Mouse (Mus musculus) MEL (cell line): ENCODE results near the gene Klhl36. TPM values are rescaled to one million over a fixed set of nuclear protein-coding genes. Genes with fewer than 3 reads are reported as not detected.

Source experiments
- DNase-seq: peaks from one replicate; pipeline ENCODE4 v3.0.0; 2011; ENCODE audit warnings: low read depth, low spot score
- H3K27ac ChIP-seq: 2 replicates; pipeline ENCODE4 v1.5.1; 2012; ENCODE audit warnings: low read depth, mild to moderate bottlenecking, control low read depth, low read length, moderate library complexity; ENCODE audit not compliant: control insufficient read depth
- H3K27me3 ChIP-seq, 2 experiments: fragments of 150-350 bp in 1 of 2; sonication (generic) in 1 of 2; 2 replicates each; pipeline ENCODE4 v1.6.1; 2012; ENCODE audit warnings: low read length in 2 of 2, mild to moderate bottlenecking in 2 of 2, improper control_type of control experiment in 1 of 2, moderate library complexity in 1 of 2; ENCODE audit not compliant: insufficient read depth in 2 of 2, control insufficient read depth in 1 of 2
- H3K36me3 ChIP-seq, 2 experiments: 2 replicates each; pipeline ENCODE4 v1.6.1; 2012 to 2014; ENCODE audit warnings: low read length in 2 of 2, improper control_type of control experiment in 1 of 2, inconsistent platforms in 1 of 2, mild to moderate bottlenecking in 1 of 2; ENCODE audit not compliant: insufficient read depth in 2 of 2, control insufficient read depth in 1 of 2
- H3K4me1 ChIP-seq, 2 experiments: fragments of 150-350 bp in 1 of 2; sonication (generic) in 1 of 2; 2 replicates each; pipeline ENCODE4 v1.6.1; 2012; ENCODE audit warnings: low read length in 2 of 2, improper control_type of control experiment in 1 of 2, mild to moderate bottlenecking in 1 of 2; ENCODE audit not compliant: insufficient read depth in 2 of 2, control insufficient read depth in 1 of 2
- H3K4me3 ChIP-seq, 2 experiments: fragments of 150-350 bp in 1 of 2; sonication (generic) in 1 of 2; 2 replicates each; pipeline ENCODE4 v1.5.1; 2012; ENCODE audit warnings: low read depth in 2 of 2, low read length in 2 of 2, mild to moderate bottlenecking in 2 of 2, moderate library complexity in 2 of 2, control low read depth in 1 of 2, improper control_type of control experiment in 1 of 2; ENCODE audit not compliant: control insufficient read depth in 1 of 2, insufficient read depth in 1 of 2
- H3K79me2 ChIP-seq: 2 replicates; pipeline ENCODE4 v1.6.1; 2012; ENCODE audit warnings: mild to moderate bottlenecking, low read length, moderate library complexity; ENCODE audit not compliant: control insufficient read depth, poor library complexity, insufficient read depth
- H3K9ac ChIP-seq: 2 replicates; pipeline ENCODE4 v1.6.1; 2012; ENCODE audit warnings: low read depth, mild to moderate bottlenecking, control low read depth, low read length, moderate library complexity; ENCODE audit not compliant: control insufficient read depth, poor library complexity, severe bottlenecking
- H3K9me3 ChIP-seq: fragments of 150-350 bp; sonication (generic); replicated peaks from 2 replicates; pipeline ENCODE4 v1.6.1; 2012; ENCODE audit warnings: mild to moderate bottlenecking, low read length, improper control_type of control experiment, moderate library complexity; ENCODE audit not compliant: insufficient read depth
- BHLHE40 ChIP-seq: IDR thresholded peaks from 2 replicates; pipeline ENCODE4 v1.6.1; 2012; ENCODE audit warnings: low read depth, mild to moderate bottlenecking, inconsistent platforms, low read length, improper control_type of control experiment, borderline replicate concordance
- CHD2 ChIP-seq: IDR thresholded peaks from 2 replicates; pipeline ENCODE4 v1.6.1; 2011; ENCODE audit warnings: low read length, improper control_type of control experiment
- CTCF ChIP-seq, 3 experiments: IDR thresholded peaks in 2 of 3; conservative IDR thresholded peaks in 1 of 3; 2 replicates each; pipeline ENCODE4 v1.5.1; 2011 to 2012; ENCODE audit warnings: low read length in 3 of 3, low read depth in 2 of 3, mild to moderate bottlenecking in 2 of 3, improper control_type of control experiment in 1 of 3, inconsistent platforms in 1 of 3, mixed read lengths in 1 of 3, moderate library complexity in 1 of 3; ENCODE audit not compliant: control insufficient read depth in 1 of 3, insufficient read depth in 1 of 3, poor library complexity in 1 of 3, severe bottlenecking in 1 of 3
- E2F4 ChIP-seq: IDR thresholded peaks from 2 replicates; pipeline ENCODE4 v1.6.1; 2011; ENCODE audit warnings: low read depth, low read length, improper control_type of control experiment, borderline replicate concordance
- ELF1 ChIP-seq: IDR thresholded peaks from 2 replicates; pipeline ENCODE4 v1.6.1; 2014; ENCODE audit warnings: low read depth, mild to moderate bottlenecking, inconsistent platforms, low read length, improper control_type of control experiment, moderate library complexity
- EP300 ChIP-seq, 2 experiments: IDR thresholded peaks; 2 replicates each; pipeline ENCODE4 v1.6.1; 2011; ENCODE audit warnings: improper control_type of control experiment in 2 of 2, low read length in 2 of 2, low read depth in 1 of 2, mild to moderate bottlenecking in 1 of 2
- ETS1 ChIP-seq: IDR thresholded peaks from 2 replicates; pipeline ENCODE4 v1.6.1; 2012; ENCODE audit warnings: low read depth, mild to moderate bottlenecking, inconsistent platforms, low read length, improper control_type of control experiment, moderate library complexity
- MAFK ChIP-seq: IDR thresholded peaks from 2 replicates; pipeline ENCODE4 v1.6.1; 2011; ENCODE audit warnings: low read depth, mild to moderate bottlenecking, low read length, improper control_type of control experiment, borderline replicate concordance
- MEF2A ChIP-seq: IDR thresholded peaks from 2 replicates; pipeline ENCODE4 v1.6.1; 2014; ENCODE audit warnings: low read depth, mild to moderate bottlenecking, inconsistent platforms, low read length, improper control_type of control experiment; ENCODE audit not compliant: poor library complexity, insufficient replicate concordance, severe bottlenecking; ENCODE audit errors: extremely low read depth
- MYC ChIP-seq: IDR thresholded peaks from 2 replicates; pipeline ENCODE4 v1.6.1; 2011; ENCODE audit warnings: low read depth, mild to moderate bottlenecking, low read length, improper control_type of control experiment, moderate library complexity
- NELFE ChIP-seq: IDR thresholded peaks from 2 replicates; pipeline ENCODE4 v1.6.1; 2011; ENCODE audit warnings: low read depth, low read length, improper control_type of control experiment
- NRF1 ChIP-seq: IDR thresholded peaks from 2 replicates; pipeline ENCODE4 v1.6.1; 2014; ENCODE audit warnings: low read depth, mild to moderate bottlenecking, inconsistent platforms, low read length, improper control_type of control experiment, moderate library complexity; ENCODE audit not compliant: poor library complexity, insufficient read depth, severe bottlenecking
- POLR2AphosphoS2 ChIP-seq: IDR thresholded peaks from 2 replicates; pipeline ENCODE4 v1.6.1; 2011; ENCODE audit warnings: low read length, improper control_type of control experiment
- RAD21 ChIP-seq: IDR thresholded peaks from 2 replicates; pipeline ENCODE4 v1.6.1; 2011; ENCODE audit warnings: mild to moderate bottlenecking, low read depth, low read length, improper control_type of control experiment
- RCOR1 ChIP-seq: IDR thresholded peaks from 2 replicates; pipeline ENCODE4 v1.6.1; 2012; ENCODE audit warnings: low read depth, mild to moderate bottlenecking, inconsistent platforms, low read length, improper control_type of control experiment
- SIN3A ChIP-seq: IDR thresholded peaks from 2 replicates; pipeline ENCODE4 v1.6.1; 2012; ENCODE audit warnings: low read length, improper control_type of control experiment, inconsistent platforms
- SMC3 ChIP-seq: IDR thresholded peaks from 2 replicates; pipeline ENCODE4 v1.6.1; 2011; ENCODE audit warnings: low read depth, low read length, improper control_type of control experiment
- TAL1 ChIP-seq: IDR thresholded peaks from 2 replicates; pipeline ENCODE4 v1.6.1; 2012; ENCODE audit warnings: mild to moderate bottlenecking, inconsistent platforms, low read length, moderate library complexity, mixed read lengths
- TCF12 ChIP-seq: IDR thresholded peaks from 2 replicates; pipeline ENCODE4 v1.6.1; 2014; ENCODE audit warnings: low read depth, mild to moderate bottlenecking, inconsistent platforms, low read length, improper control_type of control experiment, moderate library complexity
- UBTF ChIP-seq: IDR thresholded peaks from 2 replicates; pipeline ENCODE4 v1.6.1; 2012; ENCODE audit warnings: low read depth, mild to moderate bottlenecking, inconsistent platforms, low read length, improper control_type of control experiment, moderate library complexity, borderline replicate concordance; ENCODE audit not compliant: insufficient read depth
- USF2 ChIP-seq, 2 experiments: IDR thresholded peaks; 2 replicates each; pipeline ENCODE4 v1.6.1; 2011 to 2012; ENCODE audit warnings: improper control_type of control experiment in 2 of 2, low read length in 2 of 2, borderline replicate concordance in 1 of 2, inconsistent platforms in 1 of 2, low read depth in 1 of 2, mild to moderate bottlenecking in 1 of 2; ENCODE audit not compliant: insufficient read depth in 1 of 2
- ZC3H11A ChIP-seq: IDR thresholded peaks from 2 replicates; pipeline ENCODE4 v1.6.1; 2012; ENCODE audit warnings: low read depth, mild to moderate bottlenecking, inconsistent platforms, low read length, improper control_type of control experiment
- ZKSCAN1 ChIP-seq: IDR thresholded peaks from 2 replicates; pipeline ENCODE4 v1.6.1; 2012; ENCODE audit warnings: low read depth, mild to moderate bottlenecking, inconsistent platforms, low read length, improper control_type of control experiment, moderate library complexity
- polyA plus RNA-seq, 2 experiments: library from polyadenylated mRNA; stranded (reverse) in 1 of 2; unstranded in 1 of 2; fragments of >175 nt in 1 of 2; fragments of >200 nt in 1 of 2; gene quantifications; 2 replicates each; pipeline versions ENCODE4 v1.2.1 to v1.2.4; 2012; ENCODE audit warnings: low replicate concordance in 2 of 2, low read depth in 1 of 2; ENCODE audit not compliant: insufficient read length in 2 of 2, insufficient read depth in 1 of 2, missing spikeins in 1 of 2
- total RNA-seq: library from RNA; depleted of rRNA; stranded (reverse); fragments of 300-350 nt; gene quantifications from 2 replicates; pipeline ENCODE4 v1.2.3, GENCODE M21; 2012

The Klhl36 gene
- total and polyA plus RNA-seq, 3 experiments, result 4.6 to 6.6 TPM; not detected in 1

DNA sequence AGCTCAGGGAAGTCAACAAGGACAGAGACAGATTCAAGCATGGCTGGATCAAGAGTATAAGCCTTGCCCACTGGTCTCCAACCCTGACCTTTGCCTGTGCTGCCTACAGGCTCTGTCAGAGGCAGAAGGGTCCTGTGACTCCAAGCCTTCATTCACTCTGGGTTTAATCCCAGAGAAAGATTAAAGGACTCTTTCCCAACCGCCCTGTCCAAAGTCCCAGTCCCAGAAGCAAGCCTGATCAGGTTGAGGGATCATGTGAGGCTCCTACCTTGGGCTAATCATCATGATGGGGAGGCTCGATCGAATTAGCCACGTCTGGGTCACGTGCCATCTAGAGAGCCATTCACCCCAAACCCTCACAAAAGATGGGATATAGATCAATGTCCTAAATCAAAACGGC is 27.4 kb upstream of the Klhl36 start:
- H3K27me3 ChIP-seq, result no peaks in the 10 kb centered on the region
- peaks cover 18 to 29% of the 10 kb centered on the region in 2 experiments for H3K4me1 ChIP-seq
- no peak overlapping the region for H3K4me3 ChIP-seq
- H3K36me3 ChIP-seq, result peaks cover 0 to 12% of the 10 kb centered on the region in 2 experiments; a peak in 2 of 4 replicates
- TF ChIP-seq USF2 (IDR thresholded peaks at IDR 0.05; ENCODE audit: borderline replicate concordance in 1 of 2, insufficient read depth in 1 of 2, low read depth in 1 of 2, low read length in 2 of 2) (no peak), CTCF (IDR thresholded peaks at IDR 0.05 in 2 of 3, conservative IDR thresholded peaks at IDR 0.05 in 1 of 3; ENCODE audit: control insufficient read depth in 1 of 3, insufficient read depth in 1 of 3, low read depth in 2 of 3, low read length in 3 of 3, poor library complexity in 1 of 3, severe bottlenecking in 1 of 3) (no peak), CHD2 (no peak), MAFK (no peak), E2F4 (no peak), TAL1 (no peak), MYC (no peak), NELFE (no peak), MEF2A (no peak), UBTF (no peak), POLR2AphosphoS2 (no peak)
- TF ChIP-seq, all 39 proteins: peak for 0
- Histone ChIP-seq H3K79me2 (no peaks in the 10 kb centered on the region), H3K9me3 (no peaks in the 10 kb centered on the region), H3K9ac (no peak overlapping the region), H3K27ac (no peak overlapping the region)
- DNase-seq, result no peak

DNA sequence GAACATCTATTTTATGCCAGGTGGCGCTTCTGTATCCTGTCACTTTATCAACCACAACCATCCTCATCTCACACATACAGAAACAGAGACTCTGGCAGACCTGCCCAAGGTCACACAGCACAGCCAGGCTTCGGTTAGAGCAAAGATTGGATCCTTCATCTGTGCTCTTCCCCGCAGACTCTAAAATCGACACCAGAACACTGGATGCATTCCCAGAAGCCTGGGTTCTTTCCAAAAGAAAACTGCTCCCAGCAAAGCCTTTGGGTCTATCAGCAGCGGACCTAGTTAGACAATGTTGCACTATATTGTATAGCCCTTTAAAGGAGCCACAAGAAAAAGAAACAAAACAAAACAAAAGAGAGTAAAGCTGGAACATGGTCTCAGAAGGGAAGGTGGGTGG is 26.8 kb upstream of the Klhl36 start:
- Histone ChIP-seq H3K27ac (no peak overlapping the region), H3K36me3 (peaks cover 0 to 12% of the 10 kb centered on the region in 2 experiments; a peak in 2 of 4 replicates), H3K27me3 (no peaks in the 10 kb centered on the region), H3K79me2 (peaks cover 1% of the 10 kb centered on the region; the same call in 1 of the 2 replicates), H3K4me1 (peaks cover 18 to 25% of the 10 kb centered on the region in 2 experiments), H3K9me3 (no peaks in the 10 kb centered on the region), H3K4me3 (no peak overlapping the region), H3K9ac (no peak overlapping the region)
- DNase-seq, result no peak
- TF ChIP-seq E2F4, result no peak
- TF ChIP-seq CHD2, result no peak
- TF ChIP-seq NELFE, result no peak
- no peak for TF ChIP-seq SIN3A
- TF ChIP-seq SMC3, result no peak
- TF ChIP-seq ZC3H11A, result no peak
- TF ChIP-seq RAD21, result no peak
- TF ChIP-seq MAFK, result no peak
- no peak for TF ChIP-seq BHLHE40
- TF ChIP-seq ZKSCAN1, result no peak
- no peak for TF ChIP-seq RCOR1
- TF ChIP-seq NRF1, result no peak
- TF ChIP-seq MEF2A, result no peak
- no peak for TF ChIP-seq ELF1
- TF ChIP-seq TCF12, result no peak
- TF ChIP-seq ETS1, result no peak
- no peak for TF ChIP-seq EP300 (IDR thresholded peaks at IDR 0.05; ENCODE audit: low read depth in 1 of 2, low read length in 2 of 2)
